ENCODE assay signal across 10 mouse cellular contexts in genomic region chr13:63171347-63172096, GRCm38 (mm10).
DNase-seq lines count a peak whose midpoint lies in the region; ATAC-seq lines count a peak whose summit lies in the region.
"Had no signal": no experiment of that assay in that cellular context is flagged by ENCODE, and none has a peak within 500 bp of the region (broad histone marks: within the 10 kb centered on the region; RNA-seq: fewer than 3 reads in every experiment).

No protein-coding gene starts in this region.

- no peak for ATAC-seq in kidney, embryonic 15.5 days (replicated peaks; ENCODE audit: low FRiP score)
- ATAC-seq in limb, embryonic 15.5 days (ENCODE audit: insufficient number of reproducible peaks, low FRiP score, low TSS enrichment, low read depth), result no peak
- ATAC-seq in megakaryocyte, adult 5-6 weeks (ENCODE audit: poor library complexity, severe bottlenecking), result no peak
- ATAC-seq: liver, embryonic 12.5 days; Patski had no signal

- no peak for DNase-seq in kidney, postnatal 4 days
- DNase-seq in R1 (ENCODE audit: low read depth, low spot score), result peak; percentile 69
- DNase-seq in embryonic facial prominence, embryonic 10.5 days (ENCODE audit: low spot score), result peak; percentile 66
- DNase-seq in heart, postnatal 4 days, result no peak

- WGBS in kidney, embryonic 15.5 days, result 53% methylated on average over 13 of the region's 13 CpGs
- 15% methylated on average over 13 of the region's 13 CpGs for WGBS in embryonic facial prominence, embryonic 10.5 days
- WGBS in limb, embryonic 15.5 days, result 27% methylated on average over 13 of the region's 13 CpGs

- no peaks in the 10 kb centered on the region for H3K9me3 ChIP-seq in kidney, embryonic 15.5 days (replicated peaks)
- H3K9me3 ChIP-seq in embryonic facial prominence, embryonic 10.5 days, result no peaks in the 10 kb centered on the region
- no peaks in the 10 kb centered on the region for H3K9me3 ChIP-seq in limb, embryonic 15.5 days
- H3K9me3 ChIP-seq: intestine, embryonic 15.5 days; liver, embryonic 12.5 days had no signal

- H3K27me3 ChIP-seq in kidney, embryonic 15.5 days, result no peaks in the 10 kb centered on the region
- no peaks in the 10 kb centered on the region for H3K27me3 ChIP-seq in embryonic facial prominence, embryonic 10.5 days (replicated peaks; ENCODE audit: low read depth, poor library complexity, severe bottlenecking)
- no peaks in the 10 kb centered on the region for H3K27me3 ChIP-seq in limb, embryonic 15.5 days
- H3K27me3 ChIP-seq: intestine, embryonic 15.5 days; liver, embryonic 12.5 days; Patski had no signal

- H3K36me3 ChIP-seq in kidney, embryonic 15.5 days, result no peaks in the 10 kb centered on the region
- no peaks in the 10 kb centered on the region for H3K36me3 ChIP-seq in embryonic facial prominence, embryonic 10.5 days (replicated peaks)
- H3K36me3 ChIP-seq in limb, embryonic 15.5 days, result no peaks in the 10 kb centered on the region
- H3K36me3 ChIP-seq: intestine, embryonic 15.5 days; liver, embryonic 12.5 days had no signal

- H3K9ac ChIP-seq in kidney, embryonic 15.5 days, result no peak overlapping the region
- no peak overlapping the region for H3K9ac ChIP-seq in limb, embryonic 15.5 days
- H3K9ac ChIP-seq: intestine, embryonic 15.5 days; liver, embryonic 12.5 days had no signal

- H3K27ac ChIP-seq in kidney, embryonic 15.5 days, result peak overlapping the region; percentile 56
- H3K27ac ChIP-seq in embryonic facial prominence, embryonic 10.5 days (replicated peaks), result peak overlapping the region; percentile 93
- peak overlapping the region; percentile 79 for H3K27ac ChIP-seq in limb, embryonic 15.5 days
- H3K27ac ChIP-seq: liver, embryonic 12.5 days had no signal

- H3K4me1 ChIP-seq in kidney, embryonic 15.5 days, result peaks cover 23% of the 10 kb centered on the region
- peaks cover 50% of the 10 kb centered on the region for H3K4me1 ChIP-seq in embryonic facial prominence, embryonic 10.5 days
- H3K4me1 ChIP-seq in limb, embryonic 15.5 days, result peaks cover 23% of the 10 kb centered on the region

- no peak overlapping the region for H3K4me3 ChIP-seq in kidney, embryonic 15.5 days (replicated peaks)
- peak overlapping the region; percentile 37; the same call in 1 of the 2 replicates for H3K4me3 ChIP-seq in embryonic facial prominence, embryonic 10.5 days
- H3K4me3 ChIP-seq in limb, embryonic 15.5 days, result no peak overlapping the region
- H3K4me3 ChIP-seq: intestine, embryonic 15.5 days; liver, embryonic 12.5 days had no signal

- H3K4me2 ChIP-seq in kidney, embryonic 15.5 days, result no peak overlapping the region
- no peak overlapping the region; the same call in 1 of the 2 replicates for H3K4me2 ChIP-seq in limb, embryonic 15.5 days
- H3K4me2 ChIP-seq: intestine, embryonic 15.5 days; liver, embryonic 12.5 days had no signal

Comparison
In these comparisons a context has a peak if more than half of its experiments do, and no peak if none do; other contexts are left out.
1. DNase-seq: peak in R1 (single experiment) and embryonic facial prominence, embryonic 10.5 days (single experiment); none in kidney, postnatal 4 days (0 of 2) and heart, postnatal 4 days (single experiment).
2. Peak in every context shown above with its lines, with median percentiles within 50 percentile points of each other: H3K27ac ChIP-seq.